21 mouse cellular contexts compared by ENCODE assay signal in genomic region chr9:44678288-44678871, GRCm38 (mm10). TPM values are rescaled to one million over a fixed set of nuclear protein-coding genes. Genes with fewer than 3 reads are reported as not detected.
DNase-seq lines count a peak whose midpoint lies in the region; ATAC-seq and TF ChIP-seq lines count a peak whose summit lies in the region.
"Had no signal": no experiment of that assay in that cellular context is flagged by ENCODE, and none has a peak within 500 bp of the region (broad histone marks: within the 10 kb centered on the region; RNA-seq: fewer than 3 reads in every experiment).

No protein-coding gene starts in this region.

- peak; percentile 50 for TF ChIP-seq CTCF in gastrocnemius, adult 2 months (IDR thresholded peaks at IDR 0.05)
- 0 out of 2 replicates have a peak, but pooled peaks have one; percentile 9 for TF ChIP-seq CTCF in liver, adult 2 months (IDR thresholded peaks at IDR 0.05; ENCODE audit: low read depth, low read length)
- TF ChIP-seq CTCF in CH12.LX (conservative IDR thresholded peaks at IDR 0.05 in 1 of 2, IDR thresholded peaks at IDR 0.05 in 1 of 2; ENCODE audit: low read depth in 2 of 2, low read length in 2 of 2): peak; percentile 40 to 56; a peak in 3 of 4 replicates

- no peak overlapping the region for H3K4me2 ChIP-seq in liver, embryonic 11.5 days
- no peak overlapping the region for H3K4me2 ChIP-seq in CH12.LX (ENCODE audit: insufficient read depth, low read depth, poor library complexity, severe bottlenecking)
- H3K4me2 ChIP-seq: limb, embryonic 12.5 days; midbrain, embryonic 12.5 days; neural tube, embryonic 12.5 days had no signal

- no peak for TF ChIP-seq POLR2A in liver, adult 2 months (IDR thresholded peaks at IDR 0.05; ENCODE audit: extremely low read depth, insufficient read depth, low read length)
- no peak for TF ChIP-seq POLR2A in CH12.LX (IDR thresholded peaks at IDR 0.05; ENCODE audit: low read depth, low read length)

- peaks cover 3% of the 10 kb centered on the region; the same call in 1 of the 2 replicates for H3K4me1 ChIP-seq in liver, adult 2 months (ENCODE audit: control insufficient read depth, insufficient read depth, low read length)
- no peaks in the 10 kb centered on the region for H3K4me1 ChIP-seq in liver, embryonic 11.5 days (replicated peaks; ENCODE audit: control insufficient read depth, insufficient read depth, low read length)
- no peaks in the 10 kb centered on the region; a peak in 1 of 4 replicates for H3K4me1 ChIP-seq in CH12.LX (ENCODE audit: control insufficient read depth in 1 of 2, insufficient read depth in 2 of 2)
- H3K4me1 ChIP-seq: limb, embryonic 12.5 days; midbrain, embryonic 12.5 days; neural tube, embryonic 12.5 days had no signal

- intact Hi-C loops in gastrocnemius, adult 2 months (cut with DNase I): no loop called here

- 86% methylated on average over 2 of the region's 2 CpGs for WGBS in liver, adult 2 months
- 87% methylated on average over 2 of the region's 2 CpGs for WGBS in liver, embryonic 11.5 days

- H3K9me3 ChIP-seq in liver, embryonic 11.5 days (ENCODE audit: control insufficient read depth, low read length): no peaks in the 10 kb centered on the region
- H3K9me3 ChIP-seq in CH12.LX (replicated peaks; ENCODE audit: low read length): peaks cover 6% of the 10 kb centered on the region
- H3K9me3 ChIP-seq: limb, embryonic 12.5 days; midbrain, embryonic 12.5 days; neural tube, embryonic 12.5 days had no signal

- DNase-seq in gastrocnemius, adult 2 months: no peak
- DNase-seq in gastrocnemius, postnatal 10 days: no peak
- no peak for DNase-seq in liver, adult 2 months (ENCODE audit: extremely low read depth, low read depth, low spot score)
- no peak for DNase-seq in liver, embryonic 11.5 days (ENCODE audit: low spot score)
- DNase-seq in CH12.LX (ENCODE audit: extremely low read depth): no peak
- no peak for DNase-seq in right cerebral cortex, adult 18-20 months
- DNase-seq: adrenal gland, adult 8-10 months; cerebellum, adult 9-11 months; kidney, postnatal 10 days; layer of hippocampus, postnatal 36 days; lung, postnatal 14 days had no signal

- ATAC-seq in liver, embryonic 11.5 days (replicated peaks; ENCODE audit: low FRiP score): no peak
- ATAC-seq in megakaryocyte progenitor cell, adult 5-6 weeks (replicated peaks; ENCODE audit: poor library complexity): peak; percentile 42; the same call in 1 of the 2 replicates
- no peak; the same call in 1 of the 2 replicates for ATAC-seq in erythroblast, adult 5-6 weeks (replicated peaks; ENCODE audit: low FRiP score, poor library complexity, severe bottlenecking)

- H3K79me2 ChIP-seq in liver, adult 2 months (ENCODE audit: control insufficient read depth, insufficient read depth, low read length): no peaks in the 10 kb centered on the region
- no peaks in the 10 kb centered on the region for H3K79me2 ChIP-seq in CH12.LX (replicated peaks; ENCODE audit: control insufficient read depth, extremely low read depth, insufficient read depth, poor library complexity, severe bottlenecking)

- H3K9ac ChIP-seq in liver, adult 2 months (ENCODE audit: low read depth, low read length): no peak overlapping the region
- H3K9ac ChIP-seq in liver, embryonic 11.5 days (ENCODE audit: low read depth, low read length): no peak overlapping the region
- no peak overlapping the region for H3K9ac ChIP-seq in CH12.LX (ENCODE audit: insufficient read depth, low read depth)
- H3K9ac ChIP-seq: limb, embryonic 12.5 days; midbrain, embryonic 12.5 days; neural tube, embryonic 12.5 days had no signal

- H3K27ac ChIP-seq in gastrocnemius, adult 2 months: no peak overlapping the region
- no peak overlapping the region for H3K27ac ChIP-seq in liver, adult 2 months (replicated peaks; ENCODE audit: insufficient read depth, low read depth, low read length)
- H3K27ac ChIP-seq in liver, embryonic 11.5 days (ENCODE audit: low read depth, low read length): no peak overlapping the region
- H3K27ac ChIP-seq in CH12.LX (ENCODE audit: insufficient read depth, low read depth): no peak overlapping the region
- H3K27ac ChIP-seq: limb, embryonic 12.5 days; midbrain, embryonic 12.5 days; neural tube, embryonic 12.5 days had no signal

- TF ChIP-seq EP300 in CH12.LX (IDR thresholded peaks at IDR 0.05; ENCODE audit: low read length): no peak

- no peak; the same call in 1 of the 2 replicates for TF ChIP-seq RAD21 in CH12.LX (IDR thresholded peaks at IDR 0.05; ENCODE audit: low read depth, low read length)

- in situ Hi-C loops in CH12.LX (cut with MboI; ENCODE audit: low pct_ligation_motif_present, low pct_unique_long_range_greater_than_20kb, low sequenced_read_pairs): no loop called here

- dilution Hi-C loops in CH12.LX (cut with MboI; ENCODE audit: extremely low pct_ligation_motif_present, extremely low pct_unique_long_range_greater_than_20kb, low sequenced_read_pairs): no loop called here

- no peaks in the 10 kb centered on the region for H3K36me3 ChIP-seq in liver, adult 2 months (ENCODE audit: control insufficient read depth, insufficient read depth, low read length)
- no peaks in the 10 kb centered on the region for H3K36me3 ChIP-seq in liver, embryonic 11.5 days (ENCODE audit: control insufficient read depth, insufficient read depth, low read length)
- no peaks in the 10 kb centered on the region for H3K36me3 ChIP-seq in CH12.LX (replicated peaks in 1 of 2; ENCODE audit: control insufficient read depth in 1 of 2, insufficient read depth in 1 of 2, low read length in 1 of 2)
- H3K36me3 ChIP-seq: limb, embryonic 12.5 days; midbrain, embryonic 12.5 days; neural tube, embryonic 12.5 days had no signal

- no peaks in the 10 kb centered on the region for H3K27me3 ChIP-seq in liver, adult 2 months (ENCODE audit: control insufficient read depth, insufficient read depth, low read length)
- no peaks in the 10 kb centered on the region for H3K27me3 ChIP-seq in liver, embryonic 11.5 days (replicated peaks; ENCODE audit: control insufficient read depth, insufficient read depth, low read length)
- peaks cover 40% of the 10 kb centered on the region for H3K27me3 ChIP-seq in CH12.LX (replicated peaks)
- H3K27me3 ChIP-seq: limb, embryonic 12.5 days; midbrain, embryonic 12.5 days; neural tube, embryonic 12.5 days had no signal

- no peak overlapping the region for H3K4me3 ChIP-seq in gastrocnemius, adult 2 months
- H3K4me3 ChIP-seq in liver, adult 2 months (ENCODE audit: insufficient read depth, low read depth, low read length): no peak overlapping the region
- no peak overlapping the region for H3K4me3 ChIP-seq in liver, embryonic 11.5 days (ENCODE audit: low read depth, low read length)
- H3K4me3 ChIP-seq in CH12.LX (replicated peaks in 1 of 3; ENCODE audit: low read depth in 2 of 3, low read length in 2 of 3, poor library complexity in 1 of 3): no peak overlapping the region
- H3K4me3 ChIP-seq: limb, embryonic 12.5 days; midbrain, embryonic 12.5 days; neural tube, embryonic 12.5 days had no signal

TF ChIP-seq in CH12.LX, 34 proteins besides CTCF, POLR2A, EP300 and RAD21:
- TF ChIP-seq ZC3H11A (IDR thresholded peaks at IDR 0.05; ENCODE audit: low read depth, low read length): no peak
- no peak for TF ChIP-seq E2F4 (IDR thresholded peaks at IDR 0.05; ENCODE audit: insufficient replicate concordance, low read depth, low read length)
- TF ChIP-seq JUN (IDR thresholded peaks at IDR 0.05; ENCODE audit: insufficient read depth, low read depth, low read length): no peak
- no peak for TF ChIP-seq ZNF384 (IDR thresholded peaks at IDR 0.05; ENCODE audit: low read depth, low read length)
- no peak for TF ChIP-seq POLR2AphosphoS2 (IDR thresholded peaks at IDR 0.05; ENCODE audit: low read depth, low read length)
- no peak for TF ChIP-seq MAFK (IDR thresholded peaks at IDR 0.05; ENCODE audit: insufficient replicate concordance, low read length)
- TF ChIP-seq ELF1 (IDR thresholded peaks at IDR 0.05; ENCODE audit: low read depth, low read length): no peak
- TF ChIP-seq PAX5 (IDR thresholded peaks at IDR 0.05; ENCODE audit: low read length): no peak
- TF ChIP-seq JUND (conservative IDR thresholded peaks at IDR 0.05; ENCODE audit: low read depth, low read length): no peak
- TF ChIP-seq BHLHE40 (IDR thresholded peaks at IDR 0.05; ENCODE audit: low read depth, low read length): no peak
- TF ChIP-seq ZKSCAN1 (IDR thresholded peaks at IDR 0.05; ENCODE audit: borderline replicate concordance, low read depth, low read length): no peak

RNA-seq across cellular contexts. Expression of gene Treh, which starts 5.3 kb away (rescaled TPM):
- total RNA-seq in gastrocnemius, adult 2 months (2021): not detected
- total RNA-seq in gastrocnemius, postnatal 10 days (2021): not detected
- total RNA-seq in liver, adult 2 months (2014; rRNA removed): 0.34 and 0.37 TPM in 2 replicates
- 0.15 and 0.17 TPM in 2 replicates for polyA plus RNA-seq in liver, adult 2 months (2012; rRNA removed)
- not detected in 2 replicates for polyA plus RNA-seq in liver, embryonic 11.5 days (2014; fragmentation: Nextera tagmentation; extraction: Ambion mirVana)
- total RNA-seq in CH12.LX (2012; rRNA removed) (not detected in 2 replicates), CH12.LX (2014; rRNA removed) (not detected in 2 replicates)
- not detected in 2 replicates for polyA plus RNA-seq in CH12.LX (2012; ENCODE audit: insufficient read length, low read depth)
- not detected in 2 replicates for total RNA-seq in megakaryocyte progenitor cell, adult 5-6 weeks (2015)
- total RNA-seq in megakaryocyte progenitor cell, adult 5-6 weeks (2017): not detected in 2 replicates
- total RNA-seq in erythroblast, adult 5-6 weeks (2015; ENCODE audit: low replicate concordance): not detected in 2 replicates
- total RNA-seq in erythroblast, adult 5-6 weeks (2017; ENCODE audit: low replicate concordance): not detected in 2 replicates
- total RNA-seq: adrenal gland, adult 8-10 months; granulocyte monocyte progenitor cell, adult 5-6 weeks; heart, postnatal 25 days; layer of hippocampus, postnatal 36 days had no signal
- polyA plus RNA-seq: limb, embryonic 12.5 days; midbrain, embryonic 12.5 days; neural tube, embryonic 12.5 days; spleen, adult 2 months; testis, adult 2 months; urinary bladder, adult 2 months had no signal

RNA-seq across cellular contexts. Expression of gene Phldb1, which starts 56.6 kb away (rescaled TPM):
- total RNA-seq in gastrocnemius, adult 2 months (2021): 10 to 100 TPM; 29.3 to 32.1 TPM
- total RNA-seq in gastrocnemius, postnatal 10 days (2021): 10 to 100 TPM; 49.8 to 82.4 TPM
- 2.2 and 4.6 TPM in 2 replicates for total RNA-seq in liver, adult 2 months (2014; rRNA removed)
- 2.6 and 5.9 TPM in 2 replicates for polyA plus RNA-seq in liver, adult 2 months (2012; rRNA removed)
- 10.6 and 10.9 TPM in 2 replicates for polyA plus RNA-seq in liver, embryonic 11.5 days (2014; fragmentation: Nextera tagmentation; extraction: Ambion mirVana)
- total RNA-seq in CH12.LX (2012; rRNA removed) (10.1 and 14.6 TPM in 2 replicates), CH12.LX (2014; rRNA removed) (7.9 and 9.7 TPM in 2 replicates)
- polyA plus RNA-seq in CH12.LX (2012; ENCODE audit: insufficient read length, low read depth): 15.1 and 18.3 TPM in 2 replicates
- total RNA-seq in megakaryocyte progenitor cell, adult 5-6 weeks (2015): 0.64 and 1.4 TPM in 2 replicates
- 2.7 and 5.7 TPM in 2 replicates for total RNA-seq in megakaryocyte progenitor cell, adult 5-6 weeks (2017)
- 0.42 and 6.1 TPM in 2 replicates for total RNA-seq in erythroblast, adult 5-6 weeks (2015; ENCODE audit: low replicate concordance)
- 2.9 TPM in 2 replicates for total RNA-seq in erythroblast, adult 5-6 weeks (2017; ENCODE audit: low replicate concordance)
